Mouse (Mus musculus): ENCODE measurements around the gene Nf1.

DNA sequence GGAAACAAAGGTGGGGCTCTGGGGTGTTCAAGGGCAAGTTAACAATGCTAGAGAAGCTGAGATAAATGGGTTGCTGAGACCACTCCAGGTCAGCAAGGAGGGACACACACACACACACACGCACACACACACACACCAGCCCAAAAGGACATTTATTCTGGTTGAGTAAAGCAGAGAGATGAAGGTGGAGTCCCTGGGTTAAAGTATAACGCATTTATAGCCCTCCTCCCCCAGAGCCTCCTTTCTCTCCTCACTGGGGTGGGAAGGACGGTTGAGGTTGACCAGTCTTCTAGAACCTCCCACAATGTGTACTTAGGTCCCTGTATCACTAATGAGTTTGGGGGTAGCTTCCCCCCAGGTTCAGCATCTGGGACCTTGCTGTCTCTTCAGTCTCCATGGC is 47.4 kb upstream of the Nf1 start:
- TF ChIP-seq EP300 (IDR thresholded peaks at IDR 0.05; ENCODE audit: insufficient read depth, low read depth, low read length) (no peak), CTCF (IDR thresholded peaks at IDR 0.05) (no peak), POLR2A (IDR thresholded peaks at IDR 0.05; ENCODE audit: insufficient read depth, low read depth, low read length) (no peak)

Measured in heart, adult 2 months (tissue).